Mouse (Mus musculus) stomach, embryonic 15.5 days (tissue): ENCODE results near the gene Upk3bl. TPM values are rescaled to one million over a fixed set of nuclear protein-coding genes. Genes with fewer than 3 reads are reported as not detected.
"Not testable (repeated sequence)": the region's sequence is repeated elsewhere in the genome, so short reads cannot be mapped to it uniquely, and the experiment has no call there.

ENCODE experiments used
- ATAC-seq: fragments of 200-750 bp; cut with Nextera tagmentation; 2 replicates; pipeline ENCODE4 v1.8.0; 2017; ENCODE audit warnings: low read depth, moderate number of reproducible peaks, moderate TSS enrichment; ENCODE audit not compliant: insufficient read depth, low FRiP score
- H3K27ac ChIP-seq: fragments of 300-500 bp; sonication (generic); 2 replicates; pipeline ENCODE4 v1.5.1; 2015; ENCODE audit warnings: mild to moderate bottlenecking, inconsistent platforms
- H3K27me3 ChIP-seq: fragments of 300-500 bp; sonication (generic); replicated peaks from 2 replicates; pipeline ENCODE4 v1.6.1; 2015; ENCODE audit warnings: inconsistent platforms
- H3K36me3 ChIP-seq: fragments of 300-500 bp; sonication (generic); 2 replicates; pipeline ENCODE4 v1.6.1; 2015; ENCODE audit warnings: inconsistent platforms
- H3K4me1 ChIP-seq: fragments of 300-500 bp; sonication (generic); 2 replicates; pipeline ENCODE4 v1.6.1; 2015; ENCODE audit warnings: inconsistent platforms
- H3K4me2 ChIP-seq: fragments of 300-500 bp; sonication (generic); 2 replicates; pipeline ENCODE4 v1.6.1; 2015; ENCODE audit warnings: mild to moderate bottlenecking, inconsistent platforms
- H3K4me3 ChIP-seq: fragments of 300-500 bp; sonication (generic); replicated peaks from 2 replicates; pipeline ENCODE4 v1.5.1; 2015; ENCODE audit warnings: inconsistent platforms
- H3K9ac ChIP-seq: fragments of 300-500 bp; sonication (generic); 2 replicates; pipeline ENCODE4 v1.6.1; 2015; ENCODE audit warnings: inconsistent platforms
- H3K9me3 ChIP-seq: fragments of 300-500 bp; sonication (generic); 2 replicates; pipeline ENCODE4 v1.6.1; 2016; ENCODE audit warnings: inconsistent platforms
- WGBS: fragments of 180-500 bp; shearing (Covaris S2); methylation state at CpG from one replicate; pipeline ENCODE4 v1.1.7; 2015; 5-methylcytosine and 5-hydroxymethylcytosine counted together
- microRNA-seq: library from miRNA; unstranded; fragments of <30 nt; microRNA quantifications from one replicate; pipeline ENCODE4, GENCODE M21; 2016
- polyA plus RNA-seq: library from polyadenylated mRNA; unstranded; fragments of >200 nt; fragmentation: Nextera tagmentation; extraction: Ambion mirVana; gene quantifications from 2 replicates; pipeline ENCODE4 v1.2.1, GENCODE M21; 2015

Gene Upk3bl
- polyA plus RNA-seq, 1 experiment from 2014 or later, result 117 TPM

DNA sequence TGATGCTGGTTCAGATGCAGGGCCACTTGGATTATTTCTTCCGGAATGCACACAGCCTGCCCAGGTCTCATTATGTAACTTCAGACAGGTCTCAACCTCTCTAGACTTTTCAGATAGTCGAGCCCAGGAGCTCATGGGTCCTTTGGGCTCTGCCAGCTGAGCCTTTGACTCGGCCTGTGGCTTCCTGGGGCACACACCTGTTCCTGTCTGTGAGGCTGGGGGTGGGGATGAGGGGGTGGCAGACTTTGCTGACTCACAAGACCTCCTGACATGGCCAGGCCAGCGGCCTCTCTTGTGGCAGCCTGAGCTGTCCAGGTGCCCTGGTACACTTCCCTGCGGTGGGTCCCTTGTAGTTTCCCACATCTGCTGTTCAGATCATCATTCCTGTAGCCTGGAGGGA, 37.6 kb downstream of the Upk3bl start:
- H3K36me3 ChIP-seq, result no peaks in the 10 kb centered on the region
- ATAC-seq, result no peak
- WGBS, result 66% methylated on average over 5 of the region's 5 CpGs
- H3K4me3 ChIP-seq, result no peak overlapping the region
- no peak overlapping the region for H3K4me2 ChIP-seq
- no peaks in the 10 kb centered on the region for H3K4me1 ChIP-seq
- no peaks in the 10 kb centered on the region for H3K9me3 ChIP-seq
- H3K9ac ChIP-seq, result no peak overlapping the region
- no peaks in the 10 kb centered on the region for H3K27me3 ChIP-seq
- H3K27ac ChIP-seq, result no peak overlapping the region

- Histone ChIP-seq H3K27me3 (no peaks in the 10 kb centered on the region), H3K4me1 (no peaks in the 10 kb centered on the region), H3K4me3 (no peak overlapping the region), H3K4me2 (no peak overlapping the region), H3K9ac (no peak overlapping the region), H3K27ac (no peak overlapping the region), H3K9me3 (no peaks in the 10 kb centered on the region), H3K36me3 (no peaks in the 10 kb centered on the region)
- WGBS, result 71% methylated on average over 8 of the region's 8 CpGs
- ATAC-seq, result no peak
Observed at GRCm38 (mm10) chr5:136094249-136095010, 40.1 kb downstream of the Upk3bl start.

DNA sequence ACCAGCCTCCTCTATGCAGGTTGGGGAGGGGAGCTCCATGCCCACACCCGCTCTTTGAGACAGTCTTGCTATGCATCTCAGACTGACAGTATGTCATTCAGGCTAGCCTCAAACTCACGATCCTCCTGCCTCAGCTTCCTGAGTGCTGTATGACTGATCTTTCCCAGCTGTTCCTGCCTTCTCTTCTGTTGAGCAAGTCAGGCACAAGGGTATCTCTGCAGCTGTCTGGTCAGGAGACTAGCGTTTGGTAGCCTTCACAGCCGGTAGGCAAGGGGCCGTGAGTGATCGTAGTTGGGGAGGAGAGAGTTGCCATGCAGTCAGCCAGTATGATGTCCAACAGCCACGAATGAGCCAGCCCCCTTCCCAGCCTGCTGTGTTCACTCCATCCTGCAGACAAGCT, 40.8 kb downstream of the Upk3bl start:
- no peaks in the 10 kb centered on the region for H3K27me3 ChIP-seq
- H3K4me2 ChIP-seq, result no peak overlapping the region
- no peak for ATAC-seq
- no peak overlapping the region for H3K9ac ChIP-seq
- no peak overlapping the region for H3K4me3 ChIP-seq
- no peaks in the 10 kb centered on the region for H3K9me3 ChIP-seq
- WGBS, result 68% methylated on average over 7 of the region's 7 CpGs
- no peak overlapping the region for H3K27ac ChIP-seq
- no peaks in the 10 kb centered on the region for H3K36me3 ChIP-seq
- no peaks in the 10 kb centered on the region for H3K4me1 ChIP-seq

DNA sequence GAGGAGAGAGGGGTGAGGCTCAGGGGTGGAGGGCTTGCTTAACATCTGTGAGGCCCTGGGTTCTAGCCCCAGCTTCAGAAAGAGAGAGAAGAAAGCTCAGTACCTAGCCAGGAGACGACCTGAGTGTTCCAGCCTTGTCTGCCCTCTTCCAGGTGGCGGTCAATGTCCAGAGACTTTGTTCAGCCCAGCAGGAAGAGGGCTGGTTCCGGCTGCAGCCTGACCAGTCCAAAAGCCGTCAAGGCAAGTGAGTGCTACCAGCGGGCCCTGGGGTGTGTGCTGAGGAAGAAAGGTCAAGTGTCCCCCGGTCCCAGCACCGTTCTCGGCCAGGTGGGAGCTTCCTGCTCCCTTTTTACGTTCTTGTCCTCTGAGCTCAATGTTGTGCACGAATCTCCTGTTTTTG, 44.2 kb downstream of the Upk3bl start:
- ATAC-seq, result no peak
- H3K27me3 ChIP-seq, result no peaks in the 10 kb centered on the region

GRCm38 (mm10) chr5:136102099-136102820, 48.0 kb downstream of the Upk3bl start:
- no peaks in the 10 kb centered on the region for H3K36me3 ChIP-seq
- H3K27ac ChIP-seq, result no peak overlapping the region
- H3K4me3 ChIP-seq, result peak overlapping the region; percentile 34
- H3K4me2 ChIP-seq, result peak overlapping the region; percentile 72
- H3K9me3 ChIP-seq, result no peaks in the 10 kb centered on the region
- peaks cover 5% of the 10 kb centered on the region for H3K4me1 ChIP-seq
- no peak overlapping the region; the same call in 1 of the 2 replicates for H3K9ac ChIP-seq
- 9% methylated on average over 41 of the region's 41 CpGs for WGBS
- ATAC-seq, result peak; percentile 69
- no peaks in the 10 kb centered on the region for H3K27me3 ChIP-seq

More for the DNA sequence above, 44.2 kb downstream of the Upk3bl start:
- peaks cover 5% of the 10 kb centered on the region for H3K4me1 ChIP-seq
- H3K9me3 ChIP-seq, result no peaks in the 10 kb centered on the region
- no peak overlapping the region for H3K9ac ChIP-seq
- 76% methylated on average over 10 of the region's 10 CpGs for WGBS
- H3K36me3 ChIP-seq, result no peaks in the 10 kb centered on the region
- H3K4me3 ChIP-seq, result no peak overlapping the region
- no peak overlapping the region for H3K4me2 ChIP-seq
- H3K27ac ChIP-seq, result no peak overlapping the region

GRCm38 (mm10) chr5:136104511-136104910, 50.2 kb downstream of the Upk3bl start:
- WGBS, result 80% methylated on average over 5 of the region's 5 CpGs
- ATAC-seq, result no peak
- no peaks in the 10 kb centered on the region for H3K27me3 ChIP-seq
- H3K27ac ChIP-seq, result no peak overlapping the region
- H3K4me2 ChIP-seq, result no peak overlapping the region
- H3K9ac ChIP-seq, result no peak overlapping the region
- H3K9me3 ChIP-seq, result no peaks in the 10 kb centered on the region
- H3K4me3 ChIP-seq, result no peak overlapping the region
- H3K4me1 ChIP-seq, result peaks cover 5% of the 10 kb centered on the region
- no peaks in the 10 kb centered on the region for H3K36me3 ChIP-seq

DNA sequence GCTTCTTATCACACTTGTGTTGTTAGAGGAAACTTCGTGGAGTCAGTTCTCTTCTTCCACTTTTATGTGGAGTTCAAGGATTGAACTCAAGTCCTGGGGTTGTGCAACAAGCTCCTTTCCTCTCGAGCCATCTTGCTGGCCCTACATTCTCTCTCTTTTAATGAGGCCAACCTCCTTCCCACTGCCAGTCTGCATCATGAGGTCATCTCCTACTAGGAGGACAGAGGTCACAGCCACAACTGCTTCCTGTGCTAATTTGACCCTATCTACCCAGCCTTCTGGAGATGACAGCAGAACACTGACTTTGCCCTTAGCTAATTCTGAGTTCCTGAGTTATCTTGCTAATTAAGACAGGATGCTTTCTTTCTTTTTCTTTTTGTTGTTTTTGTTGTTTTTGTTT, 54.2 kb downstream of the Upk3bl start:
- Histone ChIP-seq H3K9ac (no peak overlapping the region), H3K4me1 (no peaks in the 10 kb centered on the region), H3K9me3 (no peaks in the 10 kb centered on the region), H3K4me2 (no peak overlapping the region), H3K27ac (no peak overlapping the region), H3K36me3 (no peaks in the 10 kb centered on the region), H3K4me3 (no peak overlapping the region), H3K27me3 (no peaks in the 10 kb centered on the region)
- ATAC-seq, result no peak
- WGBS, result 51% methylated on average over 2 of the region's 2 CpGs

- H3K27me3 ChIP-seq, result no peaks in the 10 kb centered on the region
- no peak for ATAC-seq
- H3K27ac ChIP-seq, result no peak overlapping the region
- no peaks in the 10 kb centered on the region for H3K9me3 ChIP-seq
- no peaks in the 10 kb centered on the region for H3K4me1 ChIP-seq
- H3K9ac ChIP-seq, result no peak overlapping the region
- H3K36me3 ChIP-seq, result no peaks in the 10 kb centered on the region
- H3K4me3 ChIP-seq, result no peak overlapping the region
- 78% methylated on average over 3 of the region's 3 CpGs for WGBS
- no peak overlapping the region for H3K4me2 ChIP-seq
Observed at GRCm38 (mm10) chr5:136109042-136109441, 54.8 kb downstream of the Upk3bl start.

GRCm38 (mm10) chr5:136113546-136113945, 59.3 kb downstream of the Upk3bl start:
- H3K27me3 ChIP-seq, H3K9me3 ChIP-seq, H3K9ac ChIP-seq, H3K36me3 ChIP-seq, ATAC-seq, H3K4me3 ChIP-seq, H3K27ac ChIP-seq, H3K4me2 ChIP-seq: not testable (repeated sequence)
- peaks cover 13% of the 10 kb centered on the region for H3K4me1 ChIP-seq
- WGBS, result 55% methylated on average over 4 of the region's 4 CpGs

Small RNA genes lying within 50 kb of the gene (microRNA-seq; reads per million reads assigned to microRNA genes)
- not detected for gene Mir7035

Other genes with a start within 250 kb of the Upk3bl start
- 2.9 and 4.2 TPM in 2 replicates for gene Srrm3, start 247.6 kb upstream of the Upk3bl start, polyA plus RNA-seq
- gene Hspb1, start 166.6 kb upstream of the Upk3bl start, polyA plus RNA-seq, result 291 and 451 TPM in 2 replicates
- 167 and 173 TPM in 2 replicates for gene Ywhag, start 119.9 kb upstream of the Upk3bl start, polyA plus RNA-seq
- gene Ssc4d, start 80.0 kb upstream of the Upk3bl start, polyA plus RNA-seq, result 3.4 TPM in 2 replicates
- 1.7 TPM in 2 replicates for gene Zp3, start 74.4 kb upstream of the Upk3bl start, polyA plus RNA-seq
- gene Dtx2, start 59.7 kb upstream of the Upk3bl start, polyA plus RNA-seq, result 22.9 and 25.4 TPM in 2 replicates
- gene Upk3b, start 16.0 kb upstream of the Upk3bl start, polyA plus RNA-seq, result 30.3 and 37.0 TPM in 2 replicates
- gene Rasa4, start 29.4 kb downstream of the Upk3bl start, polyA plus RNA-seq, result 9.3 and 10.4 TPM in 2 replicates
- 209 and 218 TPM in 2 replicates for gene Polr2j, start 62.1 kb downstream of the Upk3bl start, polyA plus RNA-seq
- gene Lrwd1, start 81.6 kb downstream of the Upk3bl start, polyA plus RNA-seq, result 27.2 and 28.5 TPM in 2 replicates
- 16.5 and 17.1 TPM in 2 replicates for gene Alkbh4, start 81.7 kb downstream of the Upk3bl start, polyA plus RNA-seq
- 7.0 and 7.5 TPM in 2 replicates for gene Orai2, start 116.2 kb downstream of the Upk3bl start, polyA plus RNA-seq
- gene Prkrip1, start 144.5 kb downstream of the Upk3bl start, polyA plus RNA-seq, result 36.8 and 41.7 TPM in 2 replicates
- gene Sh2b2, start 192.1 kb downstream of the Upk3bl start, polyA plus RNA-seq, result 3.1 and 3.4 TPM in 2 replicates